Mouse (Mus musculus): ENCODE results near the gene Cenpv.

DNA sequence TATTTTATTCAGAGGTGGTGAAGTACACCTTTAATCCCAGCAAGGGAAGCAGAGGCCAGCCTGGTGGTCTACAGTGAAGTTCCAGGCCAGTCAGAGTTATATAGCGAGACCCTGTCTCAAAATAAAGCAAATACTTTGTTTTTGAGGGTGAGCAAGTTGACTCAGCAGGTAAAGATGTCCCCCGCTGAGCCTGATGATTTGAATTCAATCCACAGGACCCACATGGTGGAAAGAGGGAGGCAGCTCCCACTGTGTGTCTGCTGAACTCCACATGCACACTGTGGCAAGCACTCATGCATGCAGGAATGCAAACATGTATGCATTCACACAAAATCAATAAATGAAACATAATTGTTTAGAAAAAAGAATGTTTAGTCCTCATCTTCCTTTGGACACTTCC is 40.3 kb downstream of the Cenpv start:
- TF ChIP-seq HCFC1 (IDR thresholded peaks at IDR 0.05; ENCODE audit: borderline replicate concordance, insufficient read depth, low read length) (no peak), CHD2 (IDR thresholded peaks at IDR 0.05; ENCODE audit: low read depth, low read length) (no peak)
